Mouse (Mus musculus) fibroblast of lung, adult 2 months (primary cell): Measurements from ENCODE around the gene Trp53tg5.

ENCODE experiments used
- DNase-seq: peaks from one replicate; pipeline ENCODE4 v3.0.0-alpha.2; 2011; ENCODE audit warnings: low read depth

The Trp53tg5 gene

DNA sequence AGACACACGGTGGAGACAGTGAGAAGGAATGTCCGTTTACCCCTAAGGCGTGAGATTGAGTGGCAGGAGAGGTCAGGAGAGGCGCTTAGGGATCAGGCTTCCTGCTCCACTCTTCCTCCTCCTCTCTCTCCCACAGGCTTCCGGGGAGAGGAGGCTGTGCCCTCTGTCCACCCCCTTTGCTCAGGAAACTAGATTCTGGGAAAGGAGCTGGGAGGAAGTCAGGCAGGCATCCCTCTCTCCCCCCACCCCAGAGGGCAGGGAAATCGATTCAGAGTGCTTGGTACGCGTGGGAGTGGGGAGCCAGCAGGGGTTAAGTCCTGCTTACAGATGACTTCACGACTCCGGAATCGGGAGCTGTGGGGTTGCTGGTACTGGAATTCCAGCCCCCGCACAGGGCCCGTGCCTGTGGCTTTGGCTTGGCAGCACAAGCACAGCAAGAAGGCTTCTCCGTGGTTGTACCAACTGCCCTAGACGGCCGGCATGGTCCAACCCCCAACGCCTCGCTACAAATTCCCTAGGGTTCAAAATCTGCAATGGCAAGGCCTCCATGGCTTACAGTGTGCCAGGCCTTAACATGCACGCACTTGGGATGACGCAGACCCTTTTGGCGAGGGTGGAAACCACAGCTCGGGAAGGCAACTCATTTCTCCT, 40.9 kb downstream of the Trp53tg5 start:
- DNase-seq = peak; percentile 99

- peak; percentile 96 for DNase-seq
Measured at GRCm38 (mm10) chr2:164431676-164432465, 41.7 kb downstream of the Trp53tg5 start.

GRCm38 (mm10) chr2:164430697-164431096, 42.8 kb downstream of the Trp53tg5 start:
- no peak for DNase-seq

DNA sequence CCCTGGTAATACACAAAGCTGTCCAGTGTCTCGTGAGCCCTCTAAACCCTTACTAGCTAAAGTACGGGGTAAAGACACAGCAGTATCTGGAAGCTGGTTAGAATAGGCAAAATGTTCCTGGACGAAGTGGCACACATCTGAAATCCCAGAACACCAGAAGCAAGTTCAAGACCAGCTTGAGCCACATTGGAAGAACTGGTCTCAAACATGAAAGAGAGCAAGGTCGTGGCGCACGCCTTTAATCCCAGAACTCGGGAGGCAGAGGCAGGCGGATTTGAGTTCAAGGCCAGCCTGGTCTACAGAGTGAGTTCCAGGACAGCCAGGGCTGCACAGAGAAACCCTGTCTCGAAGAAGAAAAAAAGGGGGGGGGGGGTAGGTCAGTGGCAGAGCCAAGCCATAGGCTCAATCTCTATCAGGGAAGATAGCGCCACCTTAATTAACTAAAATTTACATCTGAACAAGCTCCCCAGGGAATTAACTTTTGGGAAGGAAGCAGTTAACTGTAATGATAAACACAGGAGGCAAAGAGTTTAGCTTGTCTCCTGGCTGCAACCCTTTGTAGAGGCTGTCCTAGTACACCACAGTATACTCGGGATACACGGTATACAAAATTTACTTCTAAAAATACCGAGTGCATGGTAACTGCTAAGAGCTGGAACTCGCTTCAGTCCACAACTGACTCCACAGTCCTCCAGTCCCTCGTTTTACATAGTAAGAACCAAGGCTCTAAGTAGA, 43.5 kb downstream of the Trp53tg5 start:
- DNase-seq = no peak

DNA sequence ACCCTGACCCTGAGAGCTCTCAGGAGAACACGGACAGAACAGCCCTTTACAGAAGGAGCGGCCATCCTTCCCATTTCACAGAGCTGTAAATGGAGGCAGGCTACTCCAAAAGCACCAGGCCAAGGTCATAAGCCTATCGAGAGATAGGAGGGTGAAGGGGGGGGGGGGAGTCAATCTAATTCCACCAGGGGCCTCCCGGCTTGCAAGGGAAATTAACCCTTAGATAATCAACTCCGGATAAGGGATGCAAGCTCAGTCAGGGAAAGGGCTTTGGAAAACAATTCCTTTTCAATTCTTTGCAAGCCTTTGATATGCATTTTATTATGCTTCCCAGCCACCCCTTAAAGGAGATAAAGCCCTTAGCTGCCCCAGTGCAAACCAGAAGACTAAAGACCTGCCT, 45.1 kb downstream of the Trp53tg5 start:
- no peak for DNase-seq

DNA sequence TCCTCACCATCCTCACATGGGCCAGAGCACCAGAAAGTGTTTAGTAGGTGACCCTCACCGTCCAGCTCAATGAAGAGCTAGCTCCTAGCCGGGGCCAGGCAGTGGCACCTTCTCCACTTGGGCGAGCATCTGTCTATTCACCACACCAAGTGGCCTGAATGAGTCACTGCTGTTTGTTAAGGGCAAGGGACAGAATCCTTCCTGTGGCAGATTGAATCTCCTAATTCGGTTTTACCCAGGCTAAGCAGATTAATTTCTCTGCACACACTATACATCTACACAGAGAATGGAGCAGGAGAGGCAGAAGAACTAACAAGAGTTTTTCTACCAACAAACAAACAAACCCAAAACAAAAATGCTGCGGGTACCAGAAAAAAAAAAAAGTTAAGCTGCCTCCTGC, 46.6 kb downstream of the Trp53tg5 start:
- DNase-seq = no peak

GRCm38 (mm10) chr2:164426121-164426520, 47.4 kb downstream of the Trp53tg5 start:
- DNase-seq = no peak

DNA sequence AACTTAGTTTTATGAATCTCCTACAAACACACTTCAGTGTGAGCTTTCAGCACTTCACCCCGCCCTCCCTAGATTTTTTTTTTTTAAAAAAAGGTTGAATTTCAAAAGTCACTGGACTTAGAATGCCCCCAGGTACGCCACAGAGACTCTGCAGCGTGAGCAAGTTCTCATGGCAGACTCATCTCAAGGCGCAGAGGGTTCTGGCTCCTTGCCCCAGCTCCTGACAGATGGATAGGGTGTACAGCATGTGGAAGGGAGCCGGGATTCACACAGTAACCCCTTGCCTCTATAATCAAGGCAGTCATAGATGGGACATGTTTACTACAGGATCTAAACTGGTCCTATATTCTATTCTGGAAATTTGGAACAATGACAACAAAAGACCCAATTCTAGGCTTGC, 48.1 kb downstream of the Trp53tg5 start:
- no peak for DNase-seq

DNA sequence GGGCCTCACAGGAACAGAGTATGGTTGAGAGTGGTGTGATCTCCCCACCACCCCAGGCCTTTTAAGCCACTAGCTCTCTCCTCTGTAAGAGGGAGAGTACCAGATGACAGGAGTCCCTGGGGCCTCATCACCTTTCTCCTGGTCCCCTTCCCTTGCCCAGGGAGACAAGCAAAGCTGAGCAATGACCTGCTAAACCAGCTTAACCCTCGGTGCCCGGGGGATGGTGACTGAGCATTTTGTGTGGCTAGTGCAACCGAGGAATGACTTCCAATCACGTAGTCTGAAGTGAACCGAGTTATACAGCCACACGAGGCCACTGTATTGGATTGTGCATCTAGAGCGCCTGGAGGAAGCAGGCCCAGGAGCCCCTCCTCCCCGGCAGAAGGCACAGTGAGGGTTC, 49.1 kb downstream of the Trp53tg5 start:
- DNase-seq = no peak

DNA sequence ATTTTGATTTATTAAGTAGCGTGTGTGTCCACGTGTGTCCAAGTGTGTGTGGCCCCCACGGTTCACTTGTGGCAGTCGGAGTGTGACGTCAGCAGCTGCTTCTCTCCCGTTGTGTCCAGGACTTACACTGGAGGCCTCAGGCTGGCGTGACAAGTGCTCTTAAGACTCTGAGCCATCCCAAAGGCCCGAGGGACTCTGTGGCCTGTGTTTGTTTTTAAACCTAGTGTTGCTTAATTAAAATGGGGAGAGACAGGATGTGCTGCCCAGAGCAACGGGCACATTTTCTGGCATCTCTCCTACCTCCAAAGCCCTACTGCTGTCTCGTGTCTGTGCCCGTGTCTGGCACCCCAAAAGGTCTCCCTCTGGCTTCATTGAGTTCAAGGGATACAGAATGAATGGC, 50.1 kb downstream of the Trp53tg5 start:
- DNase-seq = no peak

GRCm38 (mm10) chr2:164422675-164423393, 50.7 kb downstream of the Trp53tg5 start:
- no peak for DNase-seq

DNA sequence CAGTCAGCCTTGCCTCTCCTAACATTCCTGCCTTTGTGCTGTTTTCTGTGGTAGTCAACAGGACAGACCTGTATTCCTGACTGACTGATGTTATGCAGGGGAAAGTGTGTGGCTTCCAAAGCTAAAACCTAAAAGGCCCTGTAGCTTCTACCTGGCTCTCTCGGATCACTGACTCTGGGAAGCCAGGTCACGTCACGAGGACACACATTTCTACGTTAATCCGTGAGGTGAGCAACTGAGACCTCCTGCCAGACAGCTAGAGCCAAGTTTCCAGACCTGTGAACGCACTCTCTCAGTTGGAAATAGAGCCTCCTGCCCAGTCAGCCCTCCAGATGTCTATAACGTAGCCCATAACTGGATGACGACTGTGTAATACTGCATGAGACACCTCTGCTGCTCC, 51.5 kb downstream of the Trp53tg5 start:
- DNase-seq = no peak

- DNase-seq = no peak
Measured at GRCm38 (mm10) chr2:164421306-164421705, 52.2 kb downstream of the Trp53tg5 start.
